Comparison of ENCODE assay signal across 8 mouse cellular contexts in genomic region chr12:108239441-108239840, GRCm38 (mm10). TPM values are rescaled to one million over a fixed set of nuclear protein-coding genes. Genes with fewer than 3 reads are reported as not detected.
DNase-seq lines count a peak whose midpoint lies in the region; ATAC-seq and TF ChIP-seq lines count a peak whose summit lies in the region.
"Had no signal": no experiment of that assay in that cellular context is flagged by ENCODE, and none has a peak within 500 bp of the region (broad histone marks: within the 10 kb centered on the region; RNA-seq: fewer than 3 reads in every experiment).

No protein-coding gene starts in this region.

- H3K4me3 ChIP-seq in forebrain, embryonic 14.5 days (ENCODE audit: low read depth, low read length) = no peak overlapping the region
- H3K4me3 ChIP-seq in hindbrain, embryonic 12.5 days = no peak overlapping the region
- H3K4me3 ChIP-seq in neural tube, embryonic 14.5 days (ENCODE audit: low read depth, low read length) = no peak overlapping the region
- H3K4me3 ChIP-seq in intestine, postnatal 0 days (ENCODE audit: low read depth, low read length) = no peak overlapping the region
- H3K4me3 ChIP-seq: limb, embryonic 15.5 days had no signal

- TF ChIP-seq CTCF in intestine, postnatal 0 days (IDR thresholded peaks at IDR 0.05; ENCODE audit: low read depth) = no peak

- 11% methylated on average over 5 of the region's 5 CpGs for WGBS in forebrain, embryonic 14.5 days
- WGBS in hindbrain, embryonic 12.5 days = 37% methylated on average over 5 of the region's 5 CpGs
- 31% methylated on average over 5 of the region's 5 CpGs for whole genome bisulfite sequencing in neural tube, embryonic 14.5 days
- WGBS in intestine, postnatal 0 days = 71% methylated on average over 5 of the region's 5 CpGs

- peak overlapping the region; percentile 28; the same call in 1 of the 2 replicates for H3K4me2 ChIP-seq in forebrain, embryonic 14.5 days (ENCODE audit: low read length)
- no peak overlapping the region; the same call in 1 of the 2 replicates for H3K4me2 ChIP-seq in hindbrain, embryonic 12.5 days (replicated peaks)
- H3K4me2 ChIP-seq in neural tube, embryonic 14.5 days (ENCODE audit: low read depth, low read length) = no peak overlapping the region
- no peak overlapping the region for H3K4me2 ChIP-seq in intestine, postnatal 0 days (replicated peaks; ENCODE audit: low read depth)
- H3K4me2 ChIP-seq: limb, embryonic 15.5 days had no signal

- H3K4me1 ChIP-seq in forebrain, embryonic 14.5 days (ENCODE audit: control insufficient read depth, insufficient read depth, low read length) = peaks cover 58% of the 10 kb centered on the region
- peaks cover 98% of the 10 kb centered on the region for H3K4me1 ChIP-seq in hindbrain, embryonic 12.5 days
- H3K4me1 ChIP-seq in neural tube, embryonic 14.5 days (ENCODE audit: control insufficient read depth, insufficient read depth, low read length) = peaks cover 68% of the 10 kb centered on the region
- peaks cover 19% of the 10 kb centered on the region; the same call in 1 of the 2 replicates for H3K4me1 ChIP-seq in intestine, postnatal 0 days (replicated peaks; ENCODE audit: control insufficient read depth, insufficient read depth, low read length)

- peak; percentile 72 for ATAC-seq in forebrain, embryonic 14.5 days
- ATAC-seq in hindbrain, embryonic 12.5 days (ENCODE audit: low FRiP score) = peak; percentile 24
- ATAC-seq in neural tube, embryonic 14.5 days (ENCODE audit: low read depth) = no peak
- ATAC-seq in intestine, postnatal 0 days = no peak

- no peak overlapping the region for H3K9ac ChIP-seq in forebrain, embryonic 14.5 days (ENCODE audit: low read length)
- H3K9ac ChIP-seq in hindbrain, embryonic 12.5 days = no peak overlapping the region
- no peak overlapping the region for H3K9ac ChIP-seq in neural tube, embryonic 14.5 days (replicated peaks; ENCODE audit: low read depth, low read length)
- H3K9ac ChIP-seq in intestine, postnatal 0 days (ENCODE audit: low read depth, low read length) = no peak overlapping the region
- H3K9ac ChIP-seq: limb, embryonic 15.5 days had no signal

- H3K36me3 ChIP-seq in forebrain, embryonic 14.5 days (ENCODE audit: control insufficient read depth, insufficient read depth, low read length) = no peaks in the 10 kb centered on the region
- no peaks in the 10 kb centered on the region for H3K36me3 ChIP-seq in hindbrain, embryonic 12.5 days
- H3K36me3 ChIP-seq in neural tube, embryonic 14.5 days (ENCODE audit: control insufficient read depth, insufficient read depth, low read length) = no peaks in the 10 kb centered on the region
- no peaks in the 10 kb centered on the region for H3K36me3 ChIP-seq in intestine, postnatal 0 days (ENCODE audit: control insufficient read depth, insufficient read depth)
- H3K36me3 ChIP-seq: limb, embryonic 15.5 days had no signal

- H3K9me3 ChIP-seq in forebrain, embryonic 14.5 days (replicated peaks; ENCODE audit: control insufficient read depth, low read length) = no peaks in the 10 kb centered on the region
- no peaks in the 10 kb centered on the region for H3K9me3 ChIP-seq in hindbrain, embryonic 12.5 days (replicated peaks)
- H3K9me3 ChIP-seq in neural tube, embryonic 14.5 days (ENCODE audit: control insufficient read depth, low read length) = no peaks in the 10 kb centered on the region
- no peaks in the 10 kb centered on the region for H3K9me3 ChIP-seq in intestine, postnatal 0 days (ENCODE audit: control insufficient read depth)
- H3K9me3 ChIP-seq: limb, embryonic 15.5 days had no signal

- H3K27me3 ChIP-seq in forebrain, embryonic 14.5 days (replicated peaks; ENCODE audit: control insufficient read depth, insufficient read depth, low read length) = no peaks in the 10 kb centered on the region
- H3K27me3 ChIP-seq in hindbrain, embryonic 12.5 days = no peaks in the 10 kb centered on the region
- H3K27me3 ChIP-seq in neural tube, embryonic 14.5 days (ENCODE audit: control insufficient read depth, insufficient read depth, low read length) = no peaks in the 10 kb centered on the region
- no peaks in the 10 kb centered on the region for H3K27me3 ChIP-seq in intestine, postnatal 0 days (replicated peaks; ENCODE audit: control insufficient read depth, insufficient read depth, low read length)
- H3K27me3 ChIP-seq: limb, embryonic 15.5 days had no signal

- H3K27ac ChIP-seq in forebrain, embryonic 14.5 days (ENCODE audit: low read depth, low read length) = peak overlapping the region; percentile 87; the same call in 1 of the 2 replicates
- peak overlapping the region; percentile 90 for H3K27ac ChIP-seq in hindbrain, embryonic 12.5 days
- H3K27ac ChIP-seq in neural tube, embryonic 14.5 days (ENCODE audit: low read depth, low read length) = peak overlapping the region; percentile 28; the same call in 1 of the 2 replicates
- no peak overlapping the region for H3K27ac ChIP-seq in intestine, postnatal 0 days (ENCODE audit: low read depth, low read length)
- H3K27ac ChIP-seq: limb, embryonic 15.5 days had no signal

- DNase-seq in Muller cell, postnatal 12 days (ENCODE audit: inconsistent ontology term) = peak; percentile 96
- DNase-seq in adrenal gland, postnatal 36 days = peak; percentile 68 to 72
- DNase-seq in forebrain, embryonic 14.5 days (ENCODE audit: low spot score) = peak; percentile 93
- DNase-seq in left cerebral cortex, adult 9 months (ENCODE audit: low spot score in 2 of 2) = peak; percentile 65 to 80

RNA-seq across cellular contexts. Expression of gene Ccdc85c, which starts 35.8 kb away (rescaled TPM):
- total RNA-seq in adrenal gland, postnatal 36 days (2021) = 10 to 100 TPM; 21.6 to 28.8 TPM
- polyA plus RNA-seq in forebrain, embryonic 14.5 days (2014; fragmentation: Nextera tagmentation; extraction: Ambion mirVana) = 13.6 and 14.5 TPM in 2 replicates
- polyA plus RNA-seq in hindbrain, embryonic 12.5 days (2016; fragmentation: Nextera tagmentation; extraction: Ambion mirVana) = 15.2 and 16.3 TPM in 2 replicates
- 15.3 and 17.3 TPM in 2 replicates for polyA plus RNA-seq in neural tube, embryonic 14.5 days (2014; fragmentation: Nextera tagmentation; extraction: Ambion mirVana)
- polyA plus RNA-seq in intestine, postnatal 0 days (2015; fragmentation: Nextera tagmentation; extraction: Ambion mirVana) = 10.1 and 12.0 TPM in 2 replicates

Comparison
In these comparisons a context has a peak if more than half of its experiments do, and no peak if none do; other contexts are left out.
1. ATAC-seq: peak in forebrain, embryonic 14.5 days (single experiment) and hindbrain, embryonic 12.5 days (single experiment); none in neural tube, embryonic 14.5 days (single experiment) and intestine, postnatal 0 days (single experiment).
2. Peak in every context shown above with its lines, with median percentiles within 50 percentile points of each other: DNase-seq.